Mouse (Mus musculus): ENCODE measurements around the gene Kif11. TPM values are rescaled to one million over a fixed set of nuclear protein-coding genes. Genes with fewer than 3 reads are reported as not detected.

The Kif11 gene
- total RNA-seq (2017): 2.0 to 4.7 TPM (median 3.8 TPM) in 3 replicates

DNA sequence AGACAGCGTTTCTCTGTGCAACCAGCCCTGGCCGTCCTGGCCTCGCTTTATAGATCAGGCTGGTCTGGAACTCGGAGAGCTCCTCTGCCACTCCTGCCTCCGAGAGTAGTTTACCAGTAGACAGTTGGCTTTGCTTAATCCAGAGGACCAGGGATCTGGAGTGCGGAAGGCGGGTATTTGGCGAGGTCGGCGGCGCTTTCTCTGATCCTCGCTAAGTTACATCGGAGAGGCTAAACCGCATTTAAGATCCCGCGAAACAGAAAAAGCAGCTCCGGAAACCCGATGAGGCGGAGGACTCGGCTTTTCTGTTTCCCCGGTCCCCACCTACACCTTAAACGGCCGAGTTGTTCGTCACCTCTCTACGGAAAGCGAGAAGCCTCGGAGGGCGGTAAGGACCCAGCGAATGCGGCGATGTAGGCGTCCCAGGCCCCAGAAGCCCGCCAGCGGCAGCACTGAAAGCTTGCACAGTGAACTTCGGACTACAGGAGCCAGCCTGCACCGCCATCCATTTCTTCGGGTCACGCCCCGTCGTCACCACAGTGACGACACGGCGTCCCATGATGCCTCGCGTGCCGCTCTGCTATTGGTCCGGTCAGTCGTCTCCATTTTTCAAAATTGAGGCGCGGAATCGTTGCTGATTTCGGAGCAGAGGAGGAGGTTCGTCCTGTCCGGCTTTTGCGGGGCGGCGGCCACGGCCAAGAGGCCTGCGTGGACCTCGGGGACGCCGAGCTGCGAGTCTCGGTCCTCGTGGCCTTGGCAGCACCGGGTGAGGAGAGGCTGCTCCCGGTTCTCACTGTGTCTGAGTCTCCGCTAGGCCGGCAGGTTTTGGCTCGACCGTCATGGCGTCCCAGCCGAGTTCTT, at the start of gene Kif11:
Kif11 (plus strand) TSS at position 649 of the 861 bp plus-strand sequence.
- peak; percentile 99 for ATAC-seq (replicated peaks; ENCODE audit: insufficient number of reproducible peaks, low FRiP score, low TSS enrichment, poor library complexity, severe bottlenecking)

DNA sequence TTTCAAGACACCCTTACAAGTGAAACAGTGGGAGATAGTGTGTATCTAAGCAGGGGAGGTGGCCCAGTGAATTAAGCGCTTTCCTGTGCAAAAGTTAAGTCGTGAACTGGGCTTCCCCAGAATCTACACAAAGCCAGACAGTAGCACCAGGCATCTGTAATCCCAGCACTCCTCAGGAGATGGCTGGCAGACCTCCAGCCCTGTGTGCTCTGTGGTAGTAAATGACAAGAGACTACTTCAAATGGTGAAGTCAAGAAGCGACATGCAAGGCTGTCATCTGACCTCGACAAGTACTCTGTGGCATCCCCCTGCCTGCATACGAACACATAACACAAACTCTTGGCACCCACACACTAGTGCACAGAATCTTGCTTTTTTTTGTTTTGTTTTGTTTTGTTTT, 49.0 kb upstream of the Kif11 start:
- ATAC-seq (replicated peaks; ENCODE audit: insufficient number of reproducible peaks, low FRiP score, low TSS enrichment, poor library complexity, severe bottlenecking): no peak

DNA sequence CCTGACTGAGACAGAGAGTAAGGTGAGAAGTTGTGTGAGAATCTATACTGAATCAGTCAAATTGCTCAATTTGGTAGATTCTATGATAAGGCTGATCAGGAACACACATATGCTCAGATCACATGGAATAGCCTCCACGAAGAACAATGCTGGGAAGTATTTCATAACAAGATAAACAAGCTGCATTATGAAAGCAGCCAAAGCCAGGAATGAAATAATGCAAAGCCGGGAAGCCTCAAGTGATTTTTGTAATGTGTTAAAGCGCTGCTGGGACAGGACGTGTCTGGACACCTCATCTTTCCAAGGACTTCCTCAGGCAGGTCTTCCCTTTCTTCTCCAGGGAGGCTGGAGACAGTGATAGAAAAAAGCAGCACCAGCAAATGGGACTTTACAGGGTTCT, 43.5 kb upstream of the Kif11 start:
- ATAC-seq (replicated peaks; ENCODE audit: insufficient number of reproducible peaks, low FRiP score, low TSS enrichment, poor library complexity, severe bottlenecking): no peak

DNA sequence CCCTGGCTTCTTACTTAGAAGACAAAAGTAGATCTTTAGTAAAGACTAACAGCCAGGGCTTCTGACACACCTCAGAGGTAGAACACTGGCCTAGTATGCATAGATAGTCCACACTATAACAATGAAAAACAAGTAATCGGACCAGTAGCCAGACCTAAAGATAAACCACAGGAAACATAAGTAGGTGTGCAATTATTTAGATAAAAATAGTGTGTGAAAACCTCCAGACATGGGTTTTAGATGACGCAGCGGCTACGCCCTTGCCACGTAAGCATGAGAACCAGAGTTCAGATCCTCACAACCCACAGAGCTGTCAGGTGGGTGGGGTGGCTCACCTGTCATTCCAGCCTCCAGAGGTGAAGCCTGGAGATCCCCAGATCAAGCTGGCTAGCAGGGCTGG, 42.8 kb upstream of the Kif11 start:
- no peak; the same call in 1 of the 2 replicates for ATAC-seq (replicated peaks; ENCODE audit: insufficient number of reproducible peaks, low FRiP score, low TSS enrichment, poor library complexity, severe bottlenecking)

DNA sequence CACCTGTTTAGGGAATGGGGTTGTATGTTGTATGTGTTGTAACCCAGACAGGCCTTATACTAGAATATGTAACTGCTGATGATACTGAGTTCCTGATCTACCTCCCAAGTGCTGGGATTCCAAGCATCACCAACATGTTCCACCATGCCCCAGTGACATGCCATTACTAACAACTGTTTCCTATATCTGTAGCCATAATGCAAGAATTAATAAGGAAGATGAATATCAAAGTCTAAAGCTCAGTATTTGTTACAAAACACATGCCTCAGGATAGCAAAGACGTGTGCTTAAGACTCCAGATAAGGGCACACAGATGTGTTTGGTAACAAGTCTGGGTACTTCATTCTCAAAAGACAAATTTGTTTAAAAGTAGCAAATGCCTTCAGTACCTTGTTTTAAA, 40.8 kb upstream of the Kif11 start:
- no peak for ATAC-seq (replicated peaks; ENCODE audit: insufficient number of reproducible peaks, low FRiP score, low TSS enrichment, poor library complexity, severe bottlenecking)

DNA sequence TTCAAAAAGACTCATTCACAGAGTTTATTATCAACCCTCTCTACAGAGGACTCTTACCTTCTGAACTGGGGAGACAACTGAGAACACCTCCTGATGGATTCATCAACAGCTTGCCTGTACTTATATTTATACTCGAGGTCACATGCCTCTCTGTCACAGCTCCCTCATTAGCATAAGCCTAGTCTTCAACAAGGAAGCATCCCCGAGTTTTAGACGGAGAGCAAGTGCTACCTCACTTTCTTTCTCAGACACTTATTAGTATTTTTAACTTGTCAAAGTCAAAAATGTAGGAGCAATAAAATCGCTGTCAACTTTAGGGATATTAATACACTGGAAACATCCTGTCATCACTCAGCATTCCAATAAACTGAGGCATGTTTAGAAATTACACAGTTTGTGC, 38.5 kb upstream of the Kif11 start, which contains the start of gene Ide:
Ide (minus strand) TSS at position 101 of the 400 bp plus-strand sequence.
- ATAC-seq (replicated peaks; ENCODE audit: insufficient number of reproducible peaks, low FRiP score, low TSS enrichment, poor library complexity, severe bottlenecking): no peak

DNA sequence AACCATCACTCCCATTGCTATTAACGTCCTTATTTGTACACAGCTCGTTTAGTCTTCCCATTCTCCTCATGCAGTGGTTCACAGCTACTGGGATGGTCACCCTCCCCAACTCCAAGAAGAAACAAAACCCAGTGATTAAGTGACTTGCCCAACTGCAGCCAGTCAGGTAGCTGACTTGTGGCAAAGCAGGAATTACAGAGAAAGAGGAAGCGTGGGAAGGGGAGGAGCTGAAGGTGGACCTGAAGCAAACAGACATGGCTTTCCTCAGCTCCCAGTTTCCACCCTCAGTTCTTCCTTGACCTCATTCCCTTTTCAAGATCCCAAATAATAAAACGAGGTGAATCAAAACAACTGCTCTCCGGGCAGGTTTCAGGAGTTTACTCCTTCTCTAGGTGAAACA, 35.7 kb upstream of the Kif11 start:
- no peak for ATAC-seq (replicated peaks; ENCODE audit: insufficient number of reproducible peaks, low FRiP score, low TSS enrichment, poor library complexity, severe bottlenecking)

DNA sequence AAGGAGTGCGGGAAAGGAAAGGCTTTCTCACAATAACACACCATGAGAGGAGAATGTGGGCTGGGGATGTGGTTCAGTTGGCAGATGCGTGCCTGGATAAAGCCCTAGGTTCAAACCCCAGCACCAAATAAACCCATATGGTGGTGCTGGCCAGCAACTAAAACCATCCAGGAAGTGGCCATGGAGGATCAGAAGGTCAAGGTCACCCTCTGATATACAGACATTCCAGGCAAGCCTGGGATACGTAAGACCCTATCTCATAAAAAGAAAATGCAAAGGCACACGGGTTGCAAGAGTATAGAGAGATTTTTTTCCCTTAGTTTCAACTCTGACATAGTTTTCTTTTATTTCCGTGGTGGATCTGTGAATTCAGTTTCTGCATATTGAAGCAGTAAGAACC, 35.3 kb upstream of the Kif11 start:
- ATAC-seq (replicated peaks; ENCODE audit: insufficient number of reproducible peaks, low FRiP score, low TSS enrichment, poor library complexity, severe bottlenecking): no peak

DNA sequence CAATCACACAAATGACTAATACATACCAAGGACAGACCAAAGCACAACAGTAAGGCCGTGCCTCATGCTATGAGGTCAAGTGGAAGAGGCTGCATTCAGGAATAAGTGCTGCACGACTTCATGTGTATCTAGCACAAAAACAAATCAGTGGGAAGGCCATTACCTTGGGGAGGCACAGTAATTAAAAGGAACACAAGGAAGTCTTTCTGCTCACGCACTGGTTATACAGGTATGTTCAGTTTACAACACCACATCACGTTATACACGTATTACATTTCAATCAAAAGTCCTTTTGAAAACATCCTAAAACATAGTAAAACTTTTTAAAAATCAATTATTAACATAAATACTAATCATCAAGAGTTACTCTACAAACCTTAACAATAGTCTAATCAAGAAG, 32.3 kb upstream of the Kif11 start:
- no peak for ATAC-seq (replicated peaks; ENCODE audit: insufficient number of reproducible peaks, low FRiP score, low TSS enrichment, poor library complexity, severe bottlenecking)

DNA sequence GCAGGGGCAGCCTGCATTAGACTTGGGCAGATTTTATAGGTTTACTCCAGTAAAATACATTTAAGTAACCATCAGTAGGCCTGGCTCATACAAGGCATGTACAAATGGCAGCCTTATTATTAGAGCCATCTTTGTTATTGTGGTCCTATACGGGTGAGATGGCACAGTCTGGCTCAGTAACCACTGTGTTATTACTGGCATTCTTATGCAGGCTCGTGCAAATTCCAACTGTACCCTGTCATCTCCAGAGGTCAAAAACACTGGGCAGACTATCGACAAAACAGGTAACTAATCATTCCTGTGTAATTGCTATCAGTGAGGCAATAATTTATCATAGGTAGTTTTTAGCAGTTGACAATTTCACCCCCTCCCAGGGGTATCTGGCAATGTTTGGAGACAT, 29.9 kb upstream of the Kif11 start:
- ATAC-seq (replicated peaks; ENCODE audit: insufficient number of reproducible peaks, low FRiP score, low TSS enrichment, poor library complexity, severe bottlenecking): no peak

DNA sequence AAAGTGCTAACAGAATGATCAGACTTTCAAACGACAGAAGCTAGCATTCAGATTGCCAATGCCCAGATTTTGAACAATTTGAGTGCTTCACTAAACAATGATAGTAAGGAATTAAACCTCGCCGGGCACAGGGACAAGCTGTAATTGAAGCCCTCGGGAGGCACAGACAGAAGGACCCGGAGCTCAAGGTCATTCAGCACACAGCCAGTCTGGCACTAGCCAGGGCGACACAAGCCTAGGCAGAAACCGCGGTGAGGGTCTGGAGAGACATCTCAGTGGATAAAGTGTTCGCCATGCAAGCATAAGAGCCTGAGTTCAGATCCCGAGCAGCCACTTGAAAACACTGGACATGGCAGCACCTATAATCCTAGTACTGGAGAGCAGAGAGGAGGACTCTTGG, 27.9 kb upstream of the Kif11 start:
- ATAC-seq (replicated peaks; ENCODE audit: insufficient number of reproducible peaks, low FRiP score, low TSS enrichment, poor library complexity, severe bottlenecking): no peak

DNA sequence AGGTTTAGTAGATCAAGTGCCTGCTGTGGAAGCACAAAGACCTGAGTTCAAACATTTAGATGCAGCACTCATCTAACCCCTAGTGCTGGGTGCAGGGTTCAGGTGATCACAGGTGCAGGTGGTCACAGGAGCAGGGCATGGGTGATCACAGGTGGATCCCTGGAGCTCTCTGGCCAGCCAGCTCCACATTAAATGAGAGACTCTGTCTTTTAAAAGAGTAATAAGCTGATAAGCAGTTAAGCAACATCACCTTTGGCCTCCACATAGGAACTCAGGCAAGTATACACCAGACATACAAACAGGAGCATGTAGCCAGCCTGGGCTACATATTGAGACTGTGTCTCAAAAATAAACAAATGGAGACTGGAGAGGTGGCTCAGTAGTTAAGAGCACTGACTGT, 27.3 kb upstream of the Kif11 start:
- ATAC-seq (replicated peaks; ENCODE audit: insufficient number of reproducible peaks, low FRiP score, low TSS enrichment, poor library complexity, severe bottlenecking): no peak

DNA sequence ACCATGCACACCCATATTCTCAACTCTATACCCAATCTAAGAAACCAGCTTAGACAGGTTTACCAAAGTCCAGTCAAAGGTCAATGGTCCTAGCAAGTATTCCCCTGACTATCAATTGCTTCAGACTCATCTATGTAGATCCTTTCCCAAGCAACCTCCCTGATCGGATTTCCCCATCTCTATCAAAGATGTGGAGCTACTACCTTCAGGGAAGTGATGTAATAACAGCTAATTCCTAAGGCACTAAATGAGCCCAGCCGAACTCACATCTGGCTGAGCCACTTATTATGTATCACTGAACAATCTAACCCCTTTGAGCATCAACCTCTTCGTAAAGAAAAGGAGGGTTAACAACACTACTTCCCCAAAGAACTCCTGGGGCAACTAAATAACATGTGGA, 23.4 kb upstream of the Kif11 start:
- no peak for ATAC-seq (replicated peaks; ENCODE audit: insufficient number of reproducible peaks, low FRiP score, low TSS enrichment, poor library complexity, severe bottlenecking)

DNA sequence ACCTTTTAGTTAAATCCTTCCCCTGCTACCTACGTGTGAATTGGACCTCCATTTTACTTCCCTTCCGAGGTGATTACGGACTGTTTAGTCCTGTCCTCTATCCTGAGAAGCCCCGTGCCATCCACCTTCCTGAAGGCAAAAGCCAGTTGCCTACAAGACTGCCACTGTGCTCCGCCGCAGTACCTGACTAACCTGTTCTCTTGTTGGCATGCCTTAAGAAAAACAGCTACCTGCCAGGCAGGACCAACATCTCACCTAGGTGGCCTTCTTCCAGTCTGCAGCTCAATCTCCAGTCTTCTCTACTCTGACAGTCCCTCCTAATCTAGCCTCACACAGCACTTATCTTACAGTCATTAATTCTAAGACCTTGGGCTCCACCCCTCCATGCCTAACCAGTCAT, 22.9 kb upstream of the Kif11 start:
- no peak for ATAC-seq (replicated peaks; ENCODE audit: insufficient number of reproducible peaks, low FRiP score, low TSS enrichment, poor library complexity, severe bottlenecking)

DNA sequence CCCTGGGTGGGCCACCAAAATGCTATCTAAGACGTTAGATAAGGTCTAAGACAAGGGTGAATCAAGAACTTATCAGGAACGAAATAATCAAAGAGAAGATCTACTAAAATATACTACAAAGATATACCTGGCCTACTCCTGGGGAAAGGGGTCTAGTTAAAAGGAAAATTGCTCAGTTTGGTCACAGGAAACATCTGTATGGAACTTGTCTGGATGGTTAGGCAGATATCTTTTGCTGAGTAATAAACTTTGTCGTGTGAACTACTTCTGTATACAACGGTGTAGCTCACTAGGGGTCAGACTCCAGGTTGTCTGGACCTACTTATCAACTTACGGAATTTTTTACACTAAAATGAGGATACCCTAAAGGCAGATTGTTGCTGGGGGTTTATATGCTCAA, 16.2 kb upstream of the Kif11 start:
- ATAC-seq (replicated peaks; ENCODE audit: insufficient number of reproducible peaks, low FRiP score, low TSS enrichment, poor library complexity, severe bottlenecking): no peak

DNA sequence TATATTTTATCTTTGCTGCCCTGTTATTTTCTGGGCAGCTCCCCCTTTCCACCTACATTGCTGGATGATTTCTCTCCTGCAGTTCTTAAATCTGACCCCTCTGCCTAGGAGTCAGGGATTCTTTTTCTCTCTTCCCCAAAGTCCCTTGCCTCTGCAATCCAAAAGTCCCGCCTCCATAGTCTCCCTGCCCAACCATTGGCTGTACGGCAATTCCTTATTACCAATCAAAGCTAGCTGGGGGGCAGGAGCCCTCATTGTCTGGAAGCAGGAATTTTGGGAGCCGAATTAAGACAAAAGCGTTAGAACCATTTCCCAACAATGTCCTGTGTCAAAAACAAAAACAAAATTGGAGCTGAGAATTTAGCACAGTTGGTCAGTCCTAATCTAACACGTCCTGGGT, 13.7 kb upstream of the Kif11 start:
- ATAC-seq (replicated peaks; ENCODE audit: insufficient number of reproducible peaks, low FRiP score, low TSS enrichment, poor library complexity, severe bottlenecking): no peak

DNA sequence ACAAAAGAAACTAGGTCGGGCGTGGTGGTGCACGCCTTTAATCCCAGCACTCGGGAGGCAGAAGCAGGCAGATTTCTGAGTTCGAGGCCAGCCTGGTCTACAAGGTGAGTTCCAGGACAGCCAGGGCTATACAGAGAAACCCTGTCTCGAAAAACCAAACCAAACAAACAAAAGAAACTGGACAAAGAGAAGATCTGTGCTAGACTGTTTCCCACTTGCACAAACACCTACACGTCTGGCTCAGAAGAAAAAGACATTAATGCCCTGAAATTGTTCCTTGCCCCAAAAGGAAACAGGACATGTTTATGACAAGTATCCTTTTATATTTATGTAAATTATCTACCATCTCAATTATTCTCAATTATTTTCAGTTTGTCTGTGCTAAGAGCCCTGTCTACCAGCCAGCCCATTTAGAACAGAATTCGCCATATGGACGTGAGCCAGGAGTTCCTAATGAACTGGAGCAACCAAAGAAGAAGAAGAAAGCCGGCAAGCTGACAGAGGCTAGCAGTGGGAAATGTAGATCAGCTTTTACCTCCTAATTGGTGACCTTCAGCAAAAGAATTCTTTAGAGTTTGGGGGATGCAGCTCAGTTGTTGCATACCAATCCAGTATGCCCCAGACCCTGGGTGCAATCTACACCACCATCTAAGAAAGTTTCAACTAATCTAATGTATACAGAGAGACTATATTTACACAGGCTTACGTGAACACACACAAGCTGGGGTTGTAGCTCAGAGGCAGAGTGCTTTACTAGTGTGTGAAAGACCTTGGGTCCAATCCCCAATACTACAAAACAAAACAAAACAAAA, 12.9 kb upstream of the Kif11 start:
- no peak for ATAC-seq (replicated peaks; ENCODE audit: insufficient number of reproducible peaks, low FRiP score, low TSS enrichment, poor library complexity, severe bottlenecking)

DNA sequence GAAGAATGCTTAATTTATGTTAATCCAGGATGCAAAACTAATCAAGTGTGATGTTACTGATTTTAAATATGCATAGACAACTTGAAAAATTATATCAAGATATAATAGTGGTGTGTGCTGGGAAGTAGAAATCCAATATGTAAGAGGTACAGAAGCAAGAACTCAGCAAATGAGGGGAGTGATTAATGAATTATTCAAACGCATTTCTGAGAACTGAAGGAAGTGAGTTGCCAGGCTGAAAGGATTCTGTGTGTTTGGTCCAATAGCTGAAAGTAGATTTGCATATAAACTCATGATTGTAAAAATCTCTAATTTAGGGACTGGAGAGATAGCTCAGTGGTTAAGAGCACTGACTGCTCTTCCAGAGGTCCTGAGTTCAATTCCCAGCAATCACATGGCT, 7.2 kb upstream of the Kif11 start:
- no peak for ATAC-seq (replicated peaks; ENCODE audit: insufficient number of reproducible peaks, low FRiP score, low TSS enrichment, poor library complexity, severe bottlenecking)

DNA sequence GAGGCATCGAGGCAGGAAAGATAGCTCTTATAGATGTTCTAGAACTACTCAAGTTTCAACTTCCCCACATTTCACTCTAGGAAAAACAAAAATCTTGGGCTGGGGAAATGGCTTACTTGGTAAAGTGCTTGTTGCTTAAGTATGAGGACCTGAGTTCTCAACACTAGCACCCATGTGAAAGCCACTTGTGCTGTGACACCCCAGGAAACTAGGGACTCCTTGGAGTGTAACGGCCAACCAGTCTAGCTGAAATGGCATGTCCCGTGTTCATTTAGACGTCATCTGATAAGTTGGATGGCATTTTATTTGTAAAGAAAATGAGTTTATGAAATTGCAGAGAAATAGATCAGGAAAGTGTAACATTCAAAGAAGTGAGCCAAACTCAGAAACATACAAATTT, 6.3 kb upstream of the Kif11 start:
- no peak for ATAC-seq (replicated peaks; ENCODE audit: insufficient number of reproducible peaks, low FRiP score, low TSS enrichment, poor library complexity, severe bottlenecking)

DNA sequence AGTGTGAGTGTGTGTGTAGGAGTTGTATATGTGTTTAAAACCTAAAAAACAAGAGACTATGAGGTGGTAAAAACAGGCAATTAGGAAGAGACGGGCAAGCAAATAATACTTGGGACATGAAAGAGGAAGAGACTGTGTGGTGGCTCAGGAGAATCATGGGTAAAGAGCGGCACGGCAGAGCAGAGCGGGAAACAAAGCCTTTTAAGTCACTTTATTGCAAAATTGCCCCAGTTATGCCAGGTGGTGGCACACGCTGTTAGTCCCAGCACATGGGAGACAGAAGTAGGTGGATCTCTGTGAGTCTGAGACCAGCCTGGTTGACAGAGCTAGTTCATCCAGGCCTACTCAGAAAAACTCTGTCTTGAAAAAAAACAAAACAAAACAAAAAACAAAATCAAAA, 5.8 kb upstream of the Kif11 start:
- peak; percentile 84 for ATAC-seq (replicated peaks; ENCODE audit: insufficient number of reproducible peaks, low FRiP score, low TSS enrichment, poor library complexity, severe bottlenecking)

Data from monocyte, adult 5-6 weeks (primary cell).